Mouse (Mus musculus): ENCODE results near the gene Zfp287. TPM values are rescaled to one million over a fixed set of nuclear protein-coding genes. Genes with fewer than 3 reads are reported as not detected.

Zfp287 gene
- polyA plus RNA-seq, 1 experiment = 12.3 TPM

Other genes with a start within 250 kb of the Zfp287 start
- 61.0 and 66.1 TPM in 2 replicates for gene Cenpv, start 192.6 kb downstream of the Zfp287 start, polyA plus RNA-seq (2012; rRNA removed)
- gene Ubb, start 180.7 kb downstream of the Zfp287 start, polyA plus RNA-seq (2012; rRNA removed) = 3,321 and 3,429 TPM in 2 replicates
- gene Trpv2, start 157.4 kb downstream of the Zfp287 start, polyA plus RNA-seq (2012; rRNA removed) = 16.8 TPM in 2 replicates
- 19.9 and 23.7 TPM in 2 replicates for gene Lrrc75a, start 83.4 kb downstream of the Zfp287 start, polyA plus RNA-seq (2012; rRNA removed)
- gene Mmgt2, start 83.2 kb downstream of the Zfp287 start, polyA plus RNA-seq (2012; rRNA removed) = 44.4 TPM in 2 replicates
- not detected in 2 replicates for gene Gm10428, start 21.2 kb upstream of the Zfp287 start, polyA plus RNA-seq (2012; rRNA removed)
- 16.1 and 20.5 TPM in 2 replicates for gene Zfp286, start 57.6 kb upstream of the Zfp287 start, polyA plus RNA-seq (2012; rRNA removed)
- gene Trim16, start 88.3 kb upstream of the Zfp287 start, polyA plus RNA-seq (2012; rRNA removed) = 1.8 and 2.2 TPM in 2 replicates
- gene Fbxw10, start 115.2 kb upstream of the Zfp287 start, polyA plus RNA-seq (2012; rRNA removed) = 0.55 and 0.66 TPM in 2 replicates
- gene Tvp23b, start 147.6 kb upstream of the Zfp287 start, polyA plus RNA-seq (2012; rRNA removed) = 32.7 and 35.9 TPM in 2 replicates
- 0.40 and 0.48 TPM in 2 replicates for gene Cdrt4, start 219.3 kb upstream of the Zfp287 start, polyA plus RNA-seq (2012; rRNA removed)

All from frontal cortex, adult 2 months (tissue).